Comparison of ENCODE assay signal across 8 mouse cellular contexts in the genomic region with DNA sequence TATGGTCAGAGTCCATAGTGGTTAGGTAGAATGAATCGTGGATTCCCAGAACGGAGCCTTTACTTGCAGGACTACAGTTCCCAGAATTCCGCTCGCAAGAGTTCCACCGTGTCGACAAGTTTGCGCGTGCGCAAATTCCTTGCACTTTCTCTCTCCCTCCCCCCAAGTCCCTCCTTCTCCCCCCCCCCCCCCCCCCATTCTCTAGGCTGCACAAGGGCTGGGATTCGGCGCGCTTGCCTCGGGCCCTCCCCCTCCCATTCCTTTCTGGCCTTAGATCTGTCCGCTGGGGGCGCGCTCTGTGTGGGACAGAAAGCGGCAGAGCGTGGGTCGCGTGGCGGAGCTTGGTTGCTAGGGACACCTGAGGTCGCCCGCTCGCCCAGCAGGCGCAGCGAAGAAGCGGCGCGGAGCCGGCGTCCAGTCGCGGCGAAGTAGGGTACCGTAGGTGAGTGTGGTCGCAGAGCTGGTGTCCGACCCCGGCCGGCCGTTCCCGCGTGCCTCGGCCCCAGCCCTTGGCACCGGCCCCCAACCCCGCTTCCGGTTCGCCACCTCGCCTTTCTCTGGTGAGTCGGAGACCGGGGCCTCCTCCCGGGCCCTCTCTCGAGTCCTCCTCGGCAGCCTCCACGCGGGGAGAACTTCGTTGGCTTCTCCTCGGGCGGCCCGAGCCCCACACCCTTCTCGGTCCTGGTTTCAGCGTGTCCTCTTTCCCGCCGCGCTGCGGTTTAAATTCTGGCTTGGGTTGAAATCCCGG. TPM values are rescaled to one million over a fixed set of nuclear protein-coding genes. Genes with fewer than 3 reads are reported as not detected.
DNase-seq lines count a peak whose midpoint lies in the region; ATAC-seq lines count a peak whose summit lies in the region.

A gene (plus strand): TSS at position 298 of the 748 bp plus-strand sequence.

- peak; percentile 97 for DNase-seq in adipocyte (ENCODE audit: low spot score)
- DNase-seq in embryo, embryonic 10 days (ENCODE audit: low spot score) = peak; percentile 98
- DNase-seq in gastrocnemius, postnatal 10 days = peak; percentile 90
- DNase-seq in induced T-regulatory cell, adult 2 months (ENCODE audit: low read depth) = peak; percentile 91
- peak; percentile 82 to 93 for DNase-seq in left cerebral cortex, adult 9 months (ENCODE audit: low spot score in 2 of 2)
- DNase-seq in right cerebral cortex, postnatal 14 days = peak; percentile 91
- peak; percentile 88 to 94 for DNase-seq in urinary bladder, postnatal 36 days (ENCODE audit: low spot score in 2 of 2)

- ATAC-seq in megakaryocyte progenitor cell, adult 5-6 weeks (replicated peaks; ENCODE audit: poor library complexity) = peak; percentile 100

RNA-seq across cellular contexts. Expression of the gene that starts here (rescaled TPM):
- total RNA-seq in gastrocnemius, postnatal 10 days (2021) = 10 to 100 TPM; 10.4 to 15.3 TPM
- total RNA-seq in megakaryocyte progenitor cell, adult 5-6 weeks (2015) = 16.6 and 27.2 TPM in 2 replicates
- total RNA-seq in megakaryocyte progenitor cell, adult 5-6 weeks (2017) = 19.6 and 21.9 TPM in 2 replicates

Comparison
In these comparisons a context has a peak if more than half of its experiments do, and no peak if none do; other contexts are left out.
1. Peak in every context shown above with its lines: DNase-seq and ATAC-seq.